Mouse (Mus musculus) lung, postnatal 0 days (tissue): ENCODE results near the gene Scfd2.

ENCODE experiments used
- CTCF ChIP-seq: IDR thresholded peaks from 2 replicates; pipeline ENCODE4 v1.5.1; 2016; ENCODE audit warnings: antibody characterized with exemption, mild to moderate bottlenecking
- EP300 ChIP-seq: IDR thresholded peaks from 2 replicates; pipeline ENCODE4 v1.6.1; 2016; ENCODE audit warnings: antibody characterized with exemption, mild to moderate bottlenecking, control low read depth

DNA sequence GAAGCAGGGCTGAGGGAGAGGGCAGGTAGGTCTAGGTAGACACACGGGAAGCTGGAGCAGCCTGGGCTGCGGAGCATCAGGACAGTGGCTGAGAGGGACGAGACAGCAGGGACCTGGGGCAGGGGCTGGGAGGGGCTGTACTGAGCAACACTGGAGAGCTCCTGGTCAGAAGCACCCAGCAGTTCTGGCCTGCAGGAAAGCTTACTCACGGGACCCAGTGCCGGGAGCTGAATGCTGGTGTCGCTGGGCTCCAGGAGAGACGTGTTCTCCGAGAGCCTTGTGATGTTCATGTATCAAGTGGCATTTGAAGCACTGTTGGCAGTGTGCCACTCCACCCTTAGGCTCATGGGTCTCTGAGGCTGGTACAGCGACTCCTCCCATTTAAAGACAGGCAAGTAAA is 240.0 kb downstream of the Scfd2 start:
- TF ChIP-seq CTCF (no peak), EP300 (no peak)
